Mouse (Mus musculus) G1E (cell line): ENCODE results near the gene Aacs. TPM values are rescaled to one million over a fixed set of nuclear protein-coding genes. Genes with fewer than 3 reads are reported as not detected.

Experiments
- ATAC-seq: 2 replicates; pipeline ENCODE4 v1.8.0; 2016; ENCODE audit warnings: mild to moderate bottlenecking; ENCODE audit not compliant: insufficient number of reproducible peaks, poor library complexity, low FRiP score, severe bottlenecking; ENCODE audit errors: extremely low read depth
- DNase-seq: peaks from one replicate; pipeline ENCODE4 v3.0.0; 2012; ENCODE audit warnings: low spot score
- H3K27me3 ChIP-seq: 2 replicates; pipeline ENCODE4 v1.6.1; 2012; ENCODE audit warnings: mild to moderate bottlenecking, low read length, inconsistent platforms; ENCODE audit not compliant: insufficient read depth
- H3K36me3 ChIP-seq: replicated peaks from 2 replicates; pipeline ENCODE3; 2012; ENCODE audit warnings: mild to moderate bottlenecking, inconsistent platforms
- H3K4me1 ChIP-seq: 2 replicates; pipeline ENCODE4 v1.6.1; 2012; ENCODE audit warnings: low read depth, low read length, inconsistent platforms, mixed read lengths; ENCODE audit not compliant: insufficient read depth
- H3K4me3 ChIP-seq: 2 replicates; pipeline ENCODE4 v1.5.1; 2012; ENCODE audit warnings: low read depth, mild to moderate bottlenecking, inconsistent platforms, low read length, moderate library complexity, mixed read lengths
- H3K9me3 ChIP-seq: replicated peaks from 2 replicates; pipeline ENCODE4 v1.6.1; 2012; ENCODE audit warnings: inconsistent platforms
- CTCF ChIP-seq: IDR thresholded peaks from 2 replicates; pipeline ENCODE4 v1.5.1; 2012; ENCODE audit warnings: low read depth, low read length, inconsistent platforms, mixed read lengths
- GATA1 ChIP-seq: IDR thresholded peaks from 2 replicates; pipeline ENCODE4 v1.6.1; 2012; ENCODE audit warnings: borderline replicate concordance, low read length, inconsistent platforms, mixed read lengths
- GATA2 ChIP-seq: IDR thresholded peaks from 2 replicates; pipeline ENCODE4 v1.6.1; 2012; ENCODE audit warnings: low read depth, low read length, inconsistent platforms, borderline replicate concordance
- POLR2AphosphoS5 ChIP-seq: IDR thresholded peaks from 2 replicates; pipeline ENCODE4 v1.6.1; 2012; ENCODE audit warnings: low read depth, low read length, inconsistent platforms; ENCODE audit not compliant: insufficient replicate concordance
- TAL1 ChIP-seq: conservative IDR thresholded peaks from 2 replicates; pipeline ENCODE4 v1.6.1; 2012; ENCODE audit warnings: low read depth, low read length, inconsistent platforms, mixed read lengths
- polyA plus RNA-seq: library from polyadenylated mRNA; stranded (reverse); fragments of >175 nt; gene quantifications from 2 replicates; pipeline ENCODE4 v1.2.3, GENCODE M21; 2012
- total RNA-seq, 2 experiments: library from RNA; stranded (forward) in 1 of 2; stranded (reverse) in 1 of 2; fragments of 200-1000 nt in 1 of 2; fragments of >200 nt in 1 of 2; fragmentation: Nextera tagmentation in 1 of 2; gene quantifications; 2 replicates each; pipeline ENCODE4 v1.2.3; 2014 to 2017

The Aacs gene
- total and polyA plus RNA-seq, 3 experiments: 4.4 to 27.1 (median 15.7) TPM

DNA sequence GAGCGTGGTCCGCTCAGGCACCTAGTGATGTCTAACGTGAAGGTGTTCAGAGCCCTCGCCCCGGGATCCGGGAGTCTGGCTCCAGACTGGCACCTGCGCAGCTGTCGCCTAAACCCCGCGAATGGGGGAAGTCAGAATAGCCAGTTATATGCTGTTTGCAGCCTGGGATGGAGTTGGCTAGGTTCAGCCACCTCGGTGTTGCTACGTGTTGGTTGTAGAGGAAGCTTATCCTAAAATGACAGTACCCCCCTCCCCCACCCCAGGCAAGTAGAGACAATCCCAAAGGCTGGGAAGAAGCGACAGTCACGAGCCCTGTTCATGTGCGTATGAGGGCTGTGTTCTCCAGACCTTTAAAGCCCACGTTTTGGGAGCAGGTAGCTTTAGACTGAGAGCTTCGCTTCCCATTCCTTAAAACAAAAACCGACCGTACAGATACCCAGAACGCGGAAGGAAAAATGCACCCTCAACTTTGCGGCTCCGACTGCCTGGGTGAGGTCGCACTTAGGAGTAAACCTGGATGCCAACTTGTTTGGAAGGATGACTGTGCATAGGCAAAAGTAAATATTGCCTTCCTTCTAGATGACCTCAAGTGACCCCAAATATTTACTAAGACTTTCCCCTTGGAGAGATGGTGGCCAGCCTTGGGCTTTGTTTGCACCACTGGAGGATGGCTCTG is 57.7 kb downstream of the Aacs start:
- peaks cover 41% of the 10 kb centered on the region for H3K9me3 ChIP-seq
- no peaks in the 10 kb centered on the region for H3K27me3 ChIP-seq
- H3K36me3 ChIP-seq: no peaks in the 10 kb centered on the region
- TF ChIP-seq GATA2 (no peak), POLR2AphosphoS5 (no peak), TAL1 (no peak), GATA1 (no peak), CTCF (no peak)
- DNase-seq (no peak), ATAC-seq (no peak)
- H3K4me3 ChIP-seq: no peak overlapping the region; the same call in 1 of the 2 replicates
- H3K4me1 ChIP-seq: no peaks in the 10 kb centered on the region

GRCm38 (mm10) chr5:125534168-125534610 is 58.6 kb downstream of the Aacs start:
- ATAC-seq: no peak
- Histone ChIP-seq H3K27me3 (no peaks in the 10 kb centered on the region), H3K36me3 (no peaks in the 10 kb centered on the region), H3K9me3 (peaks cover 46% of the 10 kb centered on the region), H3K4me1 (no peaks in the 10 kb centered on the region), H3K4me3 (no peak overlapping the region)
- TF ChIP-seq GATA2 (no peak), TAL1 (no peak), POLR2AphosphoS5 (no peak)
- DNase-seq: no peak

GRCm38 (mm10) chr5:125534611-125535324 is 59.2 kb downstream of the Aacs start:
- no peaks in the 10 kb centered on the region for H3K36me3 ChIP-seq
- no peak for ATAC-seq
- no peak overlapping the region for H3K4me3 ChIP-seq
- H3K27me3 ChIP-seq: no peaks in the 10 kb centered on the region
- no peaks in the 10 kb centered on the region for H3K4me1 ChIP-seq
- no peak for TF ChIP-seq CTCF
- no peak for TF ChIP-seq GATA2
- no peak for TF ChIP-seq GATA1
- no peak for TF ChIP-seq POLR2AphosphoS5
- no peak for TF ChIP-seq TAL1
- DNase-seq: no peak
- H3K9me3 ChIP-seq: peaks cover 48% of the 10 kb centered on the region

DNA sequence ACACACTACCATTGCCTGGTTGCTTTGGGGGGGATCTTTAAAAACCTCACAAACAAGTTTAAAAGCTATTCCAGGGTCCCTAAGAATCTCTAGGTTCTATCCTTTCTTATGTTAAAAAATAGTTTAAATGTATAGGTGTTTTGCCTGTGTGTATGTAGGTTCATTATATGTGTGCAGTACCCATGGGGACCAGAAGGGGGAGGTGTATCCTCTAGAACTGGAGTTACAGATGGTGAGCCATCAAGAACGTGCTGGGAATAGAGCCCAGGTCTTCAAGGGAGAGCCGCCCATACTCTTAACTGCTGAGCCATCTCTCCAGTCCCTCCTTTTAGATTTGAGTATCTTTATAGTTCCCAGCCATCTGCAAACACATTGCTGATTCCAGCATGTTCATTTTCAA is 69.5 kb downstream of the Aacs start:
- no peak for DNase-seq
- Histone ChIP-seq H3K4me3 (no peak overlapping the region), H3K27me3 (no peaks in the 10 kb centered on the region), H3K4me1 (no peaks in the 10 kb centered on the region), H3K36me3 (no peaks in the 10 kb centered on the region), H3K9me3 (peaks cover 55% of the 10 kb centered on the region)
- no peak for ATAC-seq
- TF ChIP-seq CTCF (no peak), GATA2 (no peak), POLR2AphosphoS5 (no peak), GATA1 (no peak), TAL1 (no peak)

GRCm38 (mm10) chr5:125546293-125546692 is 70.7 kb downstream of the Aacs start:
- no peak for DNase-seq
- no peak for ATAC-seq

DNA sequence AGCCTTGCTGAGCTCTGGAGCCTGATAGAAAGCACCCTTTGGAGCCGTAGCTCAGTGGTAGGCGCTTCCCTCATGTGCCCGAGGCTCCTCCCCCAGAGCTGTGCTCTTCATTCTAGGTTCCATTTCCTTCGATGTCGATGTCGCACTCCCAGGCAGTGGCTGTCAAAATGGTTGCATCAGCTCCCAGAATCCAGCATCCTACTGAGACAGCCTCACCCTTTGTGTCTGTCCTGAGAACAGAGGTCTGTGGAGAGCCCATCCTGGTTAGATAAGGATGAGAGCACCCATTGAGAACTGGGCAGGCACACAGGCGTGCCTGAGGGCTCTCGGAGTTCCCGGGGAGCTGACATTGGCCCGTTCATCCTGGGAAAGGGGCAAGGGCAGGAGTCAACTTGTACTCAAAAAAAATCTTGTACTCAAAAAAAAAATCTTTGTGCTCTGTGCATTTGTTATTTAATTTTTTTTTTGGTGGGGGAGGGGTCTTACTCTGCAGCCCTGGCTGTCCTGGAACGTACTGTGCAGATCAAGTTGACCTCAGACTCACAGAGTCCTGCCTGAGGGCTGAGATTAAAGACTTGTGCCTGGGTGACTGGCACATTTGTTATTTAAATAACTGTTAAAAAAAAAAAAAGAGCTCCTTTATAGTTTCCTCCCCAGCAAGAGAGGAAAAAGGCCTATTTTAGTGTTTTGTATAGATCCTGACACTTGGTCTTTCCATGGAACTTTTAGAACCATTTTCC is 74.3 kb downstream of the Aacs start:
- TF ChIP-seq CTCF: no peak
- no peak for TF ChIP-seq TAL1
- no peak for TF ChIP-seq GATA1
- no peak for TF ChIP-seq GATA2
- no peak for TF ChIP-seq POLR2AphosphoS5
- ATAC-seq (no peak), DNase-seq (no peak)
- H3K4me1 ChIP-seq: no peaks in the 10 kb centered on the region
- peaks cover 67% of the 10 kb centered on the region for H3K9me3 ChIP-seq
- H3K27me3 ChIP-seq: no peaks in the 10 kb centered on the region
- no peaks in the 10 kb centered on the region for H3K36me3 ChIP-seq
- no peak overlapping the region for H3K4me3 ChIP-seq

More at GRCm38 (mm10) chr5:125546293-125546692, 70.7 kb downstream of the Aacs start:
- no peak overlapping the region for H3K4me3 ChIP-seq
- peaks cover 57% of the 10 kb centered on the region for H3K9me3 ChIP-seq
- TF ChIP-seq POLR2AphosphoS5: no peak
- no peak for TF ChIP-seq GATA2
- no peak for TF ChIP-seq CTCF
- no peak for TF ChIP-seq GATA1
- no peak for TF ChIP-seq TAL1
- H3K4me1 ChIP-seq: no peaks in the 10 kb centered on the region
- H3K36me3 ChIP-seq: no peaks in the 10 kb centered on the region
- no peaks in the 10 kb centered on the region for H3K27me3 ChIP-seq
